Mouse (Mus musculus): ENCODE measurements around the gene Pdzk1ip1.

Gene Pdzk1ip1

GRCm38 (mm10) chr4:115121608-115122007 is 33.1 kb downstream of the Pdzk1ip1 start:
- no peak for DNase-seq (ENCODE audit: low read depth)

GRCm38 (mm10) chr4:115123507-115123906 is 35.0 kb downstream of the Pdzk1ip1 start:
- no peak for DNase-seq (ENCODE audit: low read depth)

GRCm38 (mm10) chr4:115124713-115125112 is 36.2 kb downstream of the Pdzk1ip1 start:
- DNase-seq (ENCODE audit: low read depth) = peak; percentile 61

- no peak for DNase-seq (ENCODE audit: low read depth)
Measured at GRCm38 (mm10) chr4:115133085-115133484, 44.6 kb downstream of the Pdzk1ip1 start.

GRCm38 (mm10) chr4:115133621-115134295 is 45.2 kb downstream of the Pdzk1ip1 start, which contains the start of gene Cyp4x1:
Gene Cyp4x1 (minus strand): TSS chr4:115134281.
- no peak for DNase-seq (ENCODE audit: low read depth)

GRCm38 (mm10) chr4:115134296-115134630 is 45.8 kb downstream of the Pdzk1ip1 start:
- DNase-seq (ENCODE audit: low read depth) = no peak
